In genomic region chr1:51944755-51945154, GRCm38 (mm10) we compare ENCODE assay signal across 8 mouse cellular contexts. TPM values are rescaled to one million over a fixed set of nuclear protein-coding genes. Genes with fewer than 3 reads are reported as not detected.
A peak's percentile ranks its signal among the peaks of the same experiment; 100 is the strongest.
DNase-seq lines count a peak whose midpoint lies in the region; ATAC-seq and TF ChIP-seq lines count a peak whose summit lies in the region.

No protein-coding gene starts in this region.

- H3K9ac ChIP-seq in liver, embryonic 11.5 days (ENCODE audit: low read depth, low read length): no peak overlapping the region
- H3K9ac ChIP-seq in limb, embryonic 14.5 days (ENCODE audit: low read depth, low read length, severe bottlenecking): no peak overlapping the region
- H3K9ac ChIP-seq in neural tube, embryonic 13.5 days: no peak overlapping the region

- no peaks in the 10 kb centered on the region for H3K27me3 ChIP-seq in liver, embryonic 11.5 days (replicated peaks; ENCODE audit: control insufficient read depth, insufficient read depth, low read length)
- H3K27me3 ChIP-seq in limb, embryonic 14.5 days (ENCODE audit: control insufficient read depth, insufficient read depth, low read length): no peaks in the 10 kb centered on the region
- H3K27me3 ChIP-seq in neural tube, embryonic 13.5 days: no peaks in the 10 kb centered on the region

- no peak overlapping the region for H3K4me2 ChIP-seq in liver, embryonic 11.5 days
- no peak overlapping the region for H3K4me2 ChIP-seq in limb, embryonic 14.5 days (replicated peaks; ENCODE audit: low read depth, low read length, severe bottlenecking)
- no peak overlapping the region for H3K4me2 ChIP-seq in neural tube, embryonic 13.5 days

- TF ChIP-seq POLR2A in limb, embryonic 14.5 days (IDR thresholded peaks at IDR 0.05; ENCODE audit: borderline replicate concordance, extremely low read depth, insufficient read depth, insufficient read length): no peak

- no peak for ATAC-seq in liver, embryonic 11.5 days (replicated peaks; ENCODE audit: low FRiP score)
- no peak for ATAC-seq in limb, embryonic 14.5 days (ENCODE audit: low FRiP score, low read depth)
- ATAC-seq in neural tube, embryonic 13.5 days (ENCODE audit: low read depth): peak; percentile 47; the same call in 1 of the 2 replicates

- no peaks in the 10 kb centered on the region for H3K36me3 ChIP-seq in liver, embryonic 11.5 days (ENCODE audit: control insufficient read depth, insufficient read depth, low read length)
- no peaks in the 10 kb centered on the region for H3K36me3 ChIP-seq in limb, embryonic 14.5 days (ENCODE audit: control insufficient read depth, insufficient read depth, low read length)
- no peaks in the 10 kb centered on the region for H3K36me3 ChIP-seq in neural tube, embryonic 13.5 days

- H3K9me3 ChIP-seq in liver, embryonic 11.5 days (ENCODE audit: control insufficient read depth, low read length): no peaks in the 10 kb centered on the region
- no peaks in the 10 kb centered on the region; the same call in 1 of the 2 replicates for H3K9me3 ChIP-seq in limb, embryonic 14.5 days (ENCODE audit: control insufficient read depth, low read length)
- H3K9me3 ChIP-seq in neural tube, embryonic 13.5 days: no peaks in the 10 kb centered on the region

- DNase-seq in liver: peak; percentile 18
- no peak for DNase-seq in liver, embryonic 11.5 days (ENCODE audit: low spot score)
- DNase-seq in NIH3T3 (ENCODE audit: low read depth): peak; percentile 86
- peak; percentile 27 to 67 for DNase-seq in cerebellum, postnatal 25 days
- peak; percentile 30 to 63 for DNase-seq in heart, postnatal 14 days
- peak; percentile 82 for DNase-seq in limb, embryonic 14.5 days (ENCODE audit: low spot score)
- no peak for DNase-seq in urinary bladder, postnatal 36 days (ENCODE audit: low spot score in 2 of 2)

- 42% methylated on average over 5 of the region's 5 CpGs for WGBS in liver, embryonic 11.5 days
- 40% methylated on average over 5 of the region's 5 CpGs for WGBS in limb, embryonic 14.5 days
- WGBS in neural tube, embryonic 13.5 days: 47% methylated on average over 5 of the region's 5 CpGs

- intact Hi-C loops in heart, postnatal 14 days (cut with DNase I): loop anchor here (1.0 to 5.0 kb wide), 3 partner anchors 53 to 300 kb away; no protein-coding TSS in a partner anchor

- no peaks in the 10 kb centered on the region for H3K4me1 ChIP-seq in liver, embryonic 11.5 days (replicated peaks; ENCODE audit: control insufficient read depth, insufficient read depth, low read length)
- no peaks in the 10 kb centered on the region for H3K4me1 ChIP-seq in limb, embryonic 14.5 days (ENCODE audit: control insufficient read depth, insufficient read depth, low read length)
- no peaks in the 10 kb centered on the region for H3K4me1 ChIP-seq in neural tube, embryonic 13.5 days (replicated peaks)

- no peak overlapping the region for H3K27ac ChIP-seq in liver, embryonic 11.5 days (ENCODE audit: low read depth, low read length)
- no peak overlapping the region for H3K27ac ChIP-seq in limb, embryonic 14.5 days (replicated peaks; ENCODE audit: low read depth, low read length)
- no peak overlapping the region for H3K27ac ChIP-seq in neural tube, embryonic 13.5 days (replicated peaks)

- H3K4me3 ChIP-seq in liver, embryonic 11.5 days (ENCODE audit: low read depth, low read length): no peak overlapping the region
- no peak overlapping the region for H3K4me3 ChIP-seq in limb, embryonic 14.5 days (replicated peaks; ENCODE audit: low read length)
- H3K4me3 ChIP-seq in neural tube, embryonic 13.5 days: no peak overlapping the region

RNA-seq across cellular contexts. Expression of gene Myo1b, which starts 28.9 kb away (rescaled TPM):
- 26.4 and 27.0 TPM in 2 replicates for polyA plus RNA-seq in liver, embryonic 11.5 days (2014; fragmentation: Nextera tagmentation; extraction: Ambion mirVana)
- total RNA-seq in heart, postnatal 14 days (2021): 10 to 100 TPM; 43.4 to 46.4 TPM
- polyA plus RNA-seq in limb, embryonic 14.5 days (2012; rRNA removed): 47.8 and 53.5 TPM in 2 replicates
- polyA plus RNA-seq in limb, embryonic 14.5 days (2014; fragmentation: Nextera tagmentation; extraction: Ambion mirVana): 107 and 113 TPM in 2 replicates
- polyA plus RNA-seq in neural tube, embryonic 13.5 days (2015; fragmentation: Nextera tagmentation; extraction: Ambion mirVana): 79.3 TPM in 2 replicates

RNA-seq across cellular contexts. Expression of gene Stat4, which starts 42.2 kb away (rescaled TPM):
- polyA plus RNA-seq in liver, embryonic 11.5 days (2014; fragmentation: Nextera tagmentation; extraction: Ambion mirVana): 2.6 TPM in 2 replicates
- under 1 TPM; 0.33 to 0.61 TPM for total RNA-seq in heart, postnatal 14 days (2021)
- polyA plus RNA-seq in limb, embryonic 14.5 days (2012; rRNA removed): 0.44 and 0.60 TPM in 2 replicates
- 0.51 and 2.1 TPM in 2 replicates for polyA plus RNA-seq in limb, embryonic 14.5 days (2014; fragmentation: Nextera tagmentation; extraction: Ambion mirVana)
- polyA plus RNA-seq in neural tube, embryonic 13.5 days (2015; fragmentation: Nextera tagmentation; extraction: Ambion mirVana): 0.57 and 0.70 TPM in 2 replicates

Comparison
In these comparisons a context has a peak if more than half of its experiments do, and no peak if none do; other contexts are left out.
1. DNase-seq: peak in liver (single experiment), NIH3T3 (single experiment), cerebellum, postnatal 25 days (2 of 2), heart, postnatal 14 days (2 of 2) and limb, embryonic 14.5 days (single experiment); none in liver, embryonic 11.5 days (single experiment) and urinary bladder, postnatal 36 days (0 of 2).